Mouse (Mus musculus) lung, adult 2 months (tissue): ENCODE measurements around the gene Fstl4.

ENCODE experiments used
- CTCF ChIP-seq: fragments of 200-500 bp; IDR thresholded peaks from 2 replicates; pipeline ENCODE4 v1.5.1; 2011; ENCODE audit warnings: mild to moderate bottlenecking, low read length, control low read depth; ENCODE audit not compliant: insufficient read depth
- POLR2A ChIP-seq: fragments of 200-500 bp; IDR thresholded peaks from 2 replicates; pipeline ENCODE4 v1.6.1; 2011; ENCODE audit warnings: low read depth, mild to moderate bottlenecking, control low read depth, low read length, borderline replicate concordance; ENCODE audit errors: extremely low read depth

GRCm38 (mm10) chr11:52816004-52816403 is 51.6 kb downstream of the Fstl4 start:
- TF ChIP-seq CTCF (no peak), POLR2A (no peak)
